Mouse (Mus musculus): ENCODE data around the gene Cd70.

DNA sequence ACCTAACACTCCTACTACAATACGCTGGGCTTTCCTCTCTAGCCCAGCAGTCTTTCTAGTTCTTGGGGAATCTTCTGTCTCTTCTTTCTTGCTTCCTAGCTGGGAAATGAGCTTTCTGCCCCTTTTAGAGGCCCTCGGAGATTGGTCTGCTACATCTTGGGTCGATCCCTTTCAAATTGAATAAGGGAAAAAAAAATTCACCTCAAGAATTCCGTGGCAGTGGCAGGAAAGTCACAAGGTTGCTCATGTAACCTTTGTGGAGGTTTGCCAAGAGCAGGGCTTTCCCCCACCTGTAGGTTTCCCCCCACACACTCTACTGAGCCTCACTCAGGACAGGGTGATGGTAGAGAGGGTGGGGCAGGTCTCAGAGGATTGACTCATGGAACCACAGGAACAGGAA, 4.2 kb upstream of the Cd70 start:
- TF ChIP-seq CTCF (IDR thresholded peaks at IDR 0.05; ENCODE audit: borderline replicate concordance, insufficient read depth, low read length) (no peak), POLR2A (IDR thresholded peaks at IDR 0.05; ENCODE audit: low read depth, low read length) (no peak)
